Mouse (Mus musculus) neural tube, embryonic 14.5 days (tissue): ENCODE data around the gene Trim50. TPM values are rescaled to one million over a fixed set of nuclear protein-coding genes. Genes with fewer than 3 reads are reported as not detected.
A peak's percentile ranks its signal among the peaks of the same experiment; 100 is the strongest.

ENCODE experiments used
- ATAC-seq: fragments of 200-750 bp; cut with Nextera tagmentation; 2 replicates; pipeline ENCODE4 v1.8.0; 2017; ENCODE audit warnings: low read depth, mild to moderate bottlenecking, moderate TSS enrichment, moderate library complexity
- H3K27ac ChIP-seq: fragments of 300-500 bp; sonication (generic); 2 replicates; pipeline ENCODE4 v1.5.1; 2014; ENCODE audit warnings: low read depth, mild to moderate bottlenecking, control low read depth, low read length, moderate library complexity, mixed read lengths
- H3K27me3 ChIP-seq: fragments of 300-500 bp; sonication (generic); 2 replicates; pipeline ENCODE4 v1.6.1; 2014; ENCODE audit warnings: low read length; ENCODE audit not compliant: control insufficient read depth, insufficient read depth
- H3K36me3 ChIP-seq: fragments of 300-500 bp; sonication (generic); 2 replicates; pipeline ENCODE4 v1.6.1; 2014; ENCODE audit warnings: low read length, mixed read lengths; ENCODE audit not compliant: control insufficient read depth, insufficient read depth
- H3K4me1 ChIP-seq: fragments of 300-500 bp; sonication (generic); 2 replicates; pipeline ENCODE4 v1.6.1; 2014; ENCODE audit warnings: low read length; ENCODE audit not compliant: control insufficient read depth, insufficient read depth
- H3K4me2 ChIP-seq: fragments of 300-500 bp; sonication (generic); 2 replicates; pipeline ENCODE4 v1.6.1; 2014; ENCODE audit warnings: mild to moderate bottlenecking, low read depth, low read length, control low read depth
- H3K4me3 ChIP-seq: fragments of 300-500 bp; sonication (generic); 2 replicates; pipeline ENCODE4 v1.5.1; 2014; ENCODE audit warnings: low read depth, low read length, control low read depth, mixed read lengths
- H3K9ac ChIP-seq: fragments of 300-500 bp; sonication (generic); replicated peaks from 2 replicates; pipeline ENCODE4 v1.6.1; 2014; ENCODE audit warnings: low read depth, mild to moderate bottlenecking, control low read depth, low read length, mixed read lengths
- H3K9me3 ChIP-seq: fragments of 300-500 bp; sonication (generic); 2 replicates; pipeline ENCODE4 v1.6.1; 2016; ENCODE audit warnings: low read length; ENCODE audit not compliant: control insufficient read depth
- WGBS: fragments of 180-500 bp; shearing (Covaris S2); extraction: QIAGEN DNeasy Blood & Tissue Kit; methylation state at CpG from one replicate; pipeline ENCODE4 v1.1.7; 2014; 5-methylcytosine and 5-hydroxymethylcytosine counted together
- microRNA-seq: library from miRNA; unstranded; fragments of <30 nt; microRNA quantifications from one replicate; pipeline ENCODE4, GENCODE M21; 2016
- polyA plus RNA-seq: library from polyadenylated mRNA; unstranded; fragments of >200 nt; fragmentation: Nextera tagmentation; extraction: Ambion mirVana; gene quantifications from 2 replicates; pipeline ENCODE4 v1.2.1, GENCODE M21; 2014

The Trim50 gene
- polyA plus RNA-seq, 1 experiment from 2014 or later = not detected

DNA sequence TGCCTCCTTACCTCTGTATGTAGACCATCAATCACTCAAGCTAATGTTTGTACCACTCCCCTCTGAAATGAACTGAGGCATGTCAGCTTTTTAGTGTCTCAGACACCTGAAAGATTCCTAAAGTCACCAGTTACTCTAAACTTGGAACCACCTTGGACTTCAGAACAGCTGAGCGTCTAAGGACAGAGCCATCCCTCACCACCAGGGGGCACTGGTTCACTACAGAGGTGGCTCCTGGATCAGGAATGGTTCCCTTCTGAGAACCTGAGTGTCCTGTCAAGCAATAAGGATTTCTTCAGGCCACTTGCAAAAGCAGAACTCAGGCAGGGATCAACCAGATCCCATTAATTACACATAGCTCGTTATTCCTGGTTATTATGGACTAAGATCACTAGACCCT, 47.1 kb downstream of the Trim50 start:
- no peak overlapping the region for H3K4me2 ChIP-seq
- peak; percentile 70; the same call in 1 of the 2 replicates for ATAC-seq
- no peak overlapping the region for H3K4me3 ChIP-seq
- 7% methylated on average over 2 of the region's 2 CpGs for WGBS
- no peaks in the 10 kb centered on the region for H3K4me1 ChIP-seq
- H3K36me3 ChIP-seq = no peaks in the 10 kb centered on the region
- no peaks in the 10 kb centered on the region for H3K27me3 ChIP-seq
- no peaks in the 10 kb centered on the region for H3K9me3 ChIP-seq
- no peak overlapping the region for H3K9ac ChIP-seq
- no peak overlapping the region for H3K27ac ChIP-seq

DNA sequence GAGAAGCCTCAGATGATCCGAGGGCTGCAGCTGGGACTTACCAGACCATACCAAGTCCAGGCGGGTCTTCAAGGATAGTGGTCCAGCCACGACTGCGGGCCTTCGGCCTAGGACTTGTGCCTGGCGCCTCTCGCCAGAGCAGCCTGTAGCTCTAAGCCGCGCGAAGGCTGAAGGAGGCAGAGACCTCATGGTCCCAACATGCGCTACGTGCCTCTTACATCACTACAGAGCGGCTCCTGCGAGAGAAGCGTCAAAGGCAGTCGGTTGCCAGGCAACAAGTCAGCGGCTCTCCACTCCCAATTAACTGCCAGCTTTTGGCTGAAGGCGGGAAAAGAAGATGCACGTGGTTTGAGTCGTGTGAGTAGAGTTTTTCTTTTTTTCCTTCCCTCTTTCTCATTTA, 51.5 kb downstream of the Trim50 start:
- Histone ChIP-seq H3K4me3 (no peak overlapping the region), H3K4me2 (peak overlapping the region; percentile 14; the same call in 1 of the 2 replicates), H3K4me1 (no peaks in the 10 kb centered on the region), H3K27ac (no peak overlapping the region), H3K9me3 (no peaks in the 10 kb centered on the region), H3K9ac (no peak overlapping the region), H3K27me3 (no peaks in the 10 kb centered on the region), H3K36me3 (no peaks in the 10 kb centered on the region)
- WGBS = 32% methylated on average over 20 of the region's 20 CpGs
- peak; percentile 71; the same call in 1 of the 2 replicates for ATAC-seq

DNA sequence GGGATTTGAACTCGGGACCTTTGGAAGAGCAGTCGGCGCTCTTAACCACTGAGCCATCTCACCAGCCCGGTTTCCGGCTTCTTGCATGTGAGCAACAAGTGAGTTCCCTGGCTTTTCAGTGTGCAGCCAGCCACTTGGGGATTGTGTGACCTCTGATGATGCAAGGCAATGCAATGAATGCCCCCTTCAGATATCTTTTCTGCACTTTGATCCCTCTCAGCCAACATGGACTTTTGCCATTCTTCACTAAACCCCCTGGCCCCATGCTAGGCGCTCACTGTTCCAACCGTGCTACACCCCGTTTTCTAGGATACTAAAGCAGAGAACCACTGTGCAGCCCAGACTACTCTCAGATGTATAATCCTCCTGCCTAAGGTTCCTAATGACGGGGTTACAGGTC, 52.3 kb downstream of the Trim50 start:
- Histone ChIP-seq H3K4me1 (no peaks in the 10 kb centered on the region), H3K9ac (no peak overlapping the region), H3K4me2 (no peak overlapping the region), H3K27me3 (no peaks in the 10 kb centered on the region), H3K4me3 (no peak overlapping the region), H3K9me3 (no peaks in the 10 kb centered on the region), H3K36me3 (peaks cover 5% of the 10 kb centered on the region), H3K27ac (no peak overlapping the region)
- ATAC-seq = no peak
- WGBS = 82% methylated on average over 9 of the region's 9 CpGs

DNA sequence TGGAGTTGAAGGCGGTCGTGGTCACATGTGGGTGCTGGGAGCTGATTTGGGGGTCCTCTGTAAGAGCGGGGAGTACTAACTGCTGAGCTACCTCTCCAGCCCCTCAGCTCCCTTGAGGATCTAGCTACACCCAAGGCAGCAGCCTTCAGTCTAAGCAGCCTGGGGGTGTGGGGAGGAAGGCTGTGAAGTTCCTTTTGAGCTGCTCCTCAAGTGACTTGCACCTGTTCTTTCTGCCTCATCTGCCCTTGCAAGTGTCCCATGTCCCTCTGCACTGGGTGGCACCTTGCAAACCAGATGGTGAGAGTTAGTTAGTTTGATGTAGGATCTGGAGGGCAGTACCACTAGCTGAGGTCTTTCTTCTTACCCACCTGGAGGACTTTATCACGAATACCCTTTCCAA, 55.0 kb downstream of the Trim50 start:
- Histone ChIP-seq H3K27ac (no peak overlapping the region), H3K27me3 (no peaks in the 10 kb centered on the region), H3K4me2 (no peak overlapping the region), H3K4me1 (no peaks in the 10 kb centered on the region), H3K36me3 (peaks cover 21% of the 10 kb centered on the region), H3K9ac (no peak overlapping the region), H3K4me3 (no peak overlapping the region), H3K9me3 (no peaks in the 10 kb centered on the region)
- no peak for ATAC-seq
- 90% methylated on average over 4 of the region's 4 CpGs for WGBS

DNA sequence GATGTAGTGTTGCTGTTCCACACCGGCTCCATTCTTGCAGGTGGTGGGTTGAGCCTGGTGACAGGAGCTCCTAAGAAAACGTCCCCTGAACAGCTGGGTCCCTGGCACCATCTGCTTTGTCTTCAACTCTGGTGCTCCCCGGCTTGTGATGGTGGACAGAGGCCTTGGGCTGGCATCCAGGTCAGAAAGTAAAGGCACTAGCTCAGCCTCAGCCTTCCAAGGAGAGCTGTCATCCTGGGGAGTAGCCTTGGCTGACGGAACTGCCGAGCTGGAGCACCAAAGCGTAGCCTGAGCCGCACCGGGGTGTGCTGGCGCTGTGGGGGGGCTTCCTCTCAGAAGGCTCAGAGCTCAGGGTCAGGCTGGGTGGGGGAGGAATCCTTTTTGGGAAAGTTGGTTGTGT, 57.2 kb downstream of the Trim50 start:
- Histone ChIP-seq H3K9ac (no peak overlapping the region), H3K4me1 (no peaks in the 10 kb centered on the region), H3K27me3 (no peaks in the 10 kb centered on the region), H3K27ac (no peak overlapping the region), H3K9me3 (no peaks in the 10 kb centered on the region), H3K4me3 (no peak overlapping the region), H3K4me2 (no peak overlapping the region), H3K36me3 (peaks cover 30% of the 10 kb centered on the region)
- 93% methylated on average over 9 of the region's 9 CpGs for WGBS
- ATAC-seq = no peak

Small RNA genes within 50 kb of the gene (microRNA-seq; reads per million reads assigned to microRNA genes)
- gene Mir7033 = not detected

Other genes starting within 250 kb of the Trim50 start
- gene Tbl2, start 203.6 kb upstream of the Trim50 start, polyA plus RNA-seq = 16.4 and 17.2 TPM in 2 replicates
- gene Bcl7b, start 185.0 kb upstream of the Trim50 start, polyA plus RNA-seq = 40.0 and 41.6 TPM in 2 replicates
- gene Baz1b, start 166.0 kb upstream of the Trim50 start, polyA plus RNA-seq = 35.0 and 37.3 TPM in 2 replicates
- gene Fzd9, start 102.1 kb upstream of the Trim50 start, polyA plus RNA-seq = 10.0 and 12.0 TPM in 2 replicates
- not detected in 2 replicates for gene Fkbp6, start 3.3 kb upstream of the Trim50 start, polyA plus RNA-seq
- 22.8 and 23.0 TPM in 2 replicates for gene Nsun5, start 16.7 kb downstream of the Trim50 start, polyA plus RNA-seq
- gene Pom121, start 41.3 kb downstream of the Trim50 start, polyA plus RNA-seq = 9.4 and 11.4 TPM in 2 replicates
- 49.0 and 52.4 TPM in 2 replicates for gene Hip1, start 191.8 kb downstream of the Trim50 start, polyA plus RNA-seq
- not detected in 2 replicates for gene Ccl26, start 210.3 kb downstream of the Trim50 start, polyA plus RNA-seq
- 3.7 TPM in 1 of 2 replicates, not detected in the other for gene Ccl24, start 219.8 kb downstream of the Trim50 start, polyA plus RNA-seq